Comparison of ENCODE assay signal across 8 mouse cellular contexts in the genomic region with DNA sequence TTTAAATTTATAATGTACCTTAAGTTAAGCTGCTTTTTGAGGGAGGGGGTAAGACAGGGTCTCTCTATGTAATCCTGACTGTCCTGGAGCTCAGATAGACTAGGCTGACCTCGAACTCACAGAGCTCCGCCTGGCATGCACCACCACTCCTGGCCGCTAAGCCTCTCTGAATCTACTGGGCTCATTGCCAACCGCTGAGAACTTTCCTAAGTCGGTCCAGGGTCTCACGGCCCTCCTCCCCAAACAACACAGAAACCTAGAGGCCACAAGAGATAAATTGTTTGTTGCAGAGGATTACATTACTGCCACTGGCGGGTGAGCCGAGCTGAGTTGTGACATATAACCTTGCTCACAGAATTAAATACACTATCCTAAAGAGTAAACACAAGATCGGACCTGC. TPM values are rescaled to one million over a fixed set of nuclear protein-coding genes. Genes with fewer than 3 reads are reported as not detected.
DNase-seq lines count a peak whose midpoint lies in the region; ATAC-seq and TF ChIP-seq lines count a peak whose summit lies in the region.

No protein-coding gene starts in this region.

- 7% methylated on average over 9 of the region's 9 CpGs for WGBS in forebrain, embryonic 15.5 days
- WGBS in liver, embryonic 14.5 days (ENCODE audit: insufficient replicate concordance): 25% methylated on average over 9 of the region's 9 CpGs
- WGBS in neural tube, embryonic 11.5 days: 28% methylated on average over 9 of the region's 9 CpGs

- H3K27ac ChIP-seq in forebrain, embryonic 15.5 days (replicated peaks): peak overlapping the region; percentile 95
- H3K27ac ChIP-seq in liver, embryonic 14.5 days: no peak overlapping the region
- H3K27ac ChIP-seq in neural tube, embryonic 11.5 days (ENCODE audit: low read depth, low read length): no peak overlapping the region

- no peaks in the 10 kb centered on the region for H3K9me3 ChIP-seq in forebrain, embryonic 15.5 days
- no peaks in the 10 kb centered on the region for H3K9me3 ChIP-seq in liver, embryonic 14.5 days (ENCODE audit: control insufficient read depth, low read length)
- H3K9me3 ChIP-seq in neural tube, embryonic 11.5 days (ENCODE audit: control insufficient read depth, low read length): no peaks in the 10 kb centered on the region

- peak; percentile 44 for DNase-seq in gastrocnemius, adult 18-20 months (ENCODE audit: low spot score)
- no peak for DNase-seq in gastrocnemius, postnatal 25 days
- peak; percentile 84 for DNase-seq in brain, embryonic 14.5 days (ENCODE audit: low read depth)
- peak; percentile 22 for DNase-seq in induced T-regulatory cell, adult 2 months (ENCODE audit: low read depth)
- DNase-seq in liver, embryonic 14.5 days (ENCODE audit: low read depth in 3 of 3, low spot score in 3 of 3): no peak
- DNase-seq in neural tube, embryonic 11.5 days (ENCODE audit: low spot score): peak; percentile 44

- peaks cover 15% of the 10 kb centered on the region for H3K4me1 ChIP-seq in forebrain, embryonic 15.5 days
- no peaks in the 10 kb centered on the region for H3K4me1 ChIP-seq in liver, embryonic 14.5 days (replicated peaks; ENCODE audit: control insufficient read depth in 2 of 2, insufficient read depth in 2 of 2, low read length in 1 of 2)
- H3K4me1 ChIP-seq in neural tube, embryonic 11.5 days (ENCODE audit: control insufficient read depth, insufficient read depth, low read length): no peaks in the 10 kb centered on the region

- TF ChIP-seq CTCF in brain, embryonic 14.5 days (IDR thresholded peaks at IDR 0.05; ENCODE audit: borderline replicate concordance, extremely low read depth, insufficient read depth, insufficient read length): peak; percentile 46; the same call in 1 of the 2 replicates
- TF ChIP-seq CTCF in liver, embryonic 14.5 days (IDR thresholded peaks at IDR 0.05; ENCODE audit: low read depth): no peak

- peak overlapping the region; percentile 85 for H3K4me3 ChIP-seq in forebrain, embryonic 15.5 days
- H3K4me3 ChIP-seq in liver, embryonic 14.5 days (ENCODE audit: insufficient read depth in 1 of 2, low read depth in 2 of 2, low read length in 2 of 2): no peak overlapping the region
- no peak overlapping the region for H3K4me3 ChIP-seq in neural tube, embryonic 11.5 days (ENCODE audit: low read depth, low read length)

- H3K27me3 ChIP-seq in forebrain, embryonic 15.5 days: no peaks in the 10 kb centered on the region
- H3K27me3 ChIP-seq in liver, embryonic 14.5 days (ENCODE audit: control insufficient read depth, insufficient read depth, low read length): peaks cover 29% of the 10 kb centered on the region
- no peaks in the 10 kb centered on the region for H3K27me3 ChIP-seq in neural tube, embryonic 11.5 days (ENCODE audit: control insufficient read depth, insufficient read depth, low read length)

- no peak for ATAC-seq in forebrain, embryonic 15.5 days (replicated peaks)
- no peak for ATAC-seq in liver, embryonic 14.5 days (ENCODE audit: insufficient read depth)
- 0 out of 2 replicates have a peak, but pooled peaks have one; percentile 11 for ATAC-seq in neural tube, embryonic 11.5 days (ENCODE audit: insufficient read depth, low FRiP score, low TSS enrichment)
- no peak for ATAC-seq in monocyte, adult 5-6 weeks (replicated peaks; ENCODE audit: insufficient number of reproducible peaks, low FRiP score, low TSS enrichment, poor library complexity, severe bottlenecking)

- no peak for TF ChIP-seq EP300 in liver, embryonic 14.5 days (IDR thresholded peaks at IDR 0.05; ENCODE audit: low read depth)

- H3K9ac ChIP-seq in forebrain, embryonic 15.5 days (replicated peaks): peak overlapping the region; percentile 77
- H3K9ac ChIP-seq in liver, embryonic 14.5 days (replicated peaks): no peak overlapping the region
- H3K9ac ChIP-seq in neural tube, embryonic 11.5 days (ENCODE audit: low read length): no peak overlapping the region

- H3K36me3 ChIP-seq in forebrain, embryonic 15.5 days: peaks cover 7% of the 10 kb centered on the region
- H3K36me3 ChIP-seq in liver, embryonic 14.5 days (replicated peaks; ENCODE audit: control insufficient read depth, insufficient read depth, low read depth): no peaks in the 10 kb centered on the region
- H3K36me3 ChIP-seq in neural tube, embryonic 11.5 days (ENCODE audit: control insufficient read depth, insufficient read depth, low read length): no peaks in the 10 kb centered on the region

- TF ChIP-seq POLR2A in brain, embryonic 14.5 days (IDR thresholded peaks at IDR 0.05; ENCODE audit: borderline replicate concordance, extremely low read depth, insufficient read depth, insufficient read length, poor library complexity, severe bottlenecking): no peak

- peak overlapping the region; percentile 88 for H3K4me2 ChIP-seq in forebrain, embryonic 15.5 days (replicated peaks)
- peak overlapping the region; percentile 54 for H3K4me2 ChIP-seq in liver, embryonic 14.5 days (ENCODE audit: low read depth)
- no peak overlapping the region for H3K4me2 ChIP-seq in neural tube, embryonic 11.5 days (ENCODE audit: low read depth)

RNA-seq across cellular contexts. Expression of gene Pm20d2, which starts 1.4 kb away (rescaled TPM):
- total RNA-seq in gastrocnemius, adult 18-20 months (2021): 10 to 100 TPM; 32.8 to 47.4 TPM
- 10 to 100 TPM; 36.7 to 39.6 TPM for total RNA-seq in gastrocnemius, postnatal 25 days (2021)
- 3.4 and 4.0 TPM in 2 replicates for polyA plus RNA-seq in brain, embryonic 14.5 days (2012; rRNA removed)
- 2.5 and 3.0 TPM in 2 replicates for polyA plus RNA-seq in forebrain, embryonic 15.5 days (2015; fragmentation: Nextera tagmentation; extraction: Ambion mirVana)
- polyA plus RNA-seq in liver, embryonic 14.5 days (2012; rRNA removed): 0.15 and 0.25 TPM in 2 replicates
- polyA plus RNA-seq in liver, embryonic 14.5 days (2014; fragmentation: Nextera tagmentation; extraction: Ambion mirVana): 0.09 and 0.13 TPM in 2 replicates
- 0.95 TPM in 2 replicates for polyA plus RNA-seq in neural tube, embryonic 11.5 days (2014; fragmentation: Nextera tagmentation; extraction: Ambion mirVana)
- total RNA-seq in monocyte, adult 5-6 weeks (2017): not detected in 3 replicates

RNA-seq across cellular contexts. Expression of gene Srsf12, which starts 20.6 kb away (rescaled TPM):
- not detected for total RNA-seq in gastrocnemius, adult 18-20 months (2021)
- total RNA-seq in gastrocnemius, postnatal 25 days (2021): not detected
- 22.0 and 34.0 TPM in 2 replicates for polyA plus RNA-seq in brain, embryonic 14.5 days (2012; rRNA removed)
- 30.9 and 33.9 TPM in 2 replicates for polyA plus RNA-seq in forebrain, embryonic 15.5 days (2015; fragmentation: Nextera tagmentation; extraction: Ambion mirVana)
- 0.06 TPM in 2 replicates for polyA plus RNA-seq in liver, embryonic 14.5 days (2012; rRNA removed)
- polyA plus RNA-seq in liver, embryonic 14.5 days (2014; fragmentation: Nextera tagmentation; extraction: Ambion mirVana): 0.24 TPM in 1 of 2 replicates, not detected in the other
- polyA plus RNA-seq in neural tube, embryonic 11.5 days (2014; fragmentation: Nextera tagmentation; extraction: Ambion mirVana): 9.5 and 10.9 TPM in 2 replicates
- not detected in 3 replicates for total RNA-seq in monocyte, adult 5-6 weeks (2017)

RNA-seq across cellular contexts. Expression of gene Gabrr1, which starts 55.8 kb away (rescaled TPM):
- under 1 TPM; 0.12 to 0.34 TPM for total RNA-seq in gastrocnemius, adult 18-20 months (2021)
- under 1 TPM in 1 of 2 experiments, not detected in 1; 0.11 TPM for total RNA-seq in gastrocnemius, postnatal 25 days (2021)
- polyA plus RNA-seq in brain, embryonic 14.5 days (2012; rRNA removed): 0.27 and 0.35 TPM in 2 replicates
- polyA plus RNA-seq in forebrain, embryonic 15.5 days (2015; fragmentation: Nextera tagmentation; extraction: Ambion mirVana): 0.08 and 0.14 TPM in 2 replicates
- 0.01 TPM in 1 of 2 replicates, not detected in the other for polyA plus RNA-seq in liver, embryonic 14.5 days (2012; rRNA removed)
- polyA plus RNA-seq in liver, embryonic 14.5 days (2014; fragmentation: Nextera tagmentation; extraction: Ambion mirVana): not detected in 2 replicates
- polyA plus RNA-seq in neural tube, embryonic 11.5 days (2014; fragmentation: Nextera tagmentation; extraction: Ambion mirVana): not detected in 2 replicates
- not detected in 3 replicates for total RNA-seq in monocyte, adult 5-6 weeks (2017)

Comparison
In these comparisons a context has a peak if more than half of its experiments do, and no peak if none do; other contexts are left out.
1. DNase-seq: peak in gastrocnemius, adult 18-20 months (single experiment), brain, embryonic 14.5 days (single experiment), induced T-regulatory cell, adult 2 months (single experiment) and neural tube, embryonic 11.5 days (single experiment); none in gastrocnemius, postnatal 25 days (single experiment) and liver, embryonic 14.5 days (0 of 3).